Mouse (Mus musculus): ENCODE results near the gene Nfasc. TPM values are rescaled to one million over a fixed set of nuclear protein-coding genes. Genes with fewer than 3 reads are reported as not detected.

Gene Nfasc
- 32.8 and 40.8 TPM in 2 replicates for polyA plus RNA-seq (2016; fragmentation: Nextera tagmentation; extraction: Ambion mirVana)

- 2% methylated on average over 50 of the region's 51 CpGs for WGBS
- H3K27me3 ChIP-seq, result peaks cover 37% of the 10 kb centered on the region
These were observed at the start of gene Nfasc for GRCm38 (mm10) chr1:132741175-132741997. Gene Nfasc, minus strand, starts transcription at chr1:132741797.

GRCm38 (mm10) chr1:132791049-132791448, 49.5 kb upstream of the Nfasc start:
- no peak overlapping the region for H3K9ac ChIP-seq (replicated peaks)
- H3K27me3 ChIP-seq, result no peaks in the 10 kb centered on the region
- H3K27ac ChIP-seq (replicated peaks), result no peak overlapping the region
- 93% methylated on average over 6 of the region's 6 CpGs for WGBS
- H3K4me1 ChIP-seq, result no peaks in the 10 kb centered on the region
- no peak overlapping the region for H3K4me3 ChIP-seq
- no peaks in the 10 kb centered on the region for H3K36me3 ChIP-seq
- H3K9me3 ChIP-seq, result no peaks in the 10 kb centered on the region
- ATAC-seq (ENCODE audit: low FRiP score, low read depth), result no peak
- H3K4me2 ChIP-seq (replicated peaks), result no peak overlapping the region

More at GRCm38 (mm10) chr1:132741175-132741997, at the start of gene Nfasc:
- Histone ChIP-seq H3K4me1 (peaks cover 55% of the 10 kb centered on the region), H3K4me2 (replicated peaks) (peak within 1 kb of the TSS; percentile 79), H3K9me3 (no peaks in the 10 kb centered on the region), H3K4me3 (peak within 1 kb of the TSS; percentile 53), H3K36me3 (no peaks in the 10 kb centered on the region), H3K27ac (replicated peaks) (peak within 1 kb of the TSS; percentile 83), H3K9ac (replicated peaks) (peak within 1 kb of the TSS; percentile 77)
- peak; percentile 70 for ATAC-seq (ENCODE audit: low FRiP score, low read depth)

GRCm38 (mm10) chr1:132786866-132787265, 45.3 kb upstream of the Nfasc start:
- H3K4me2 ChIP-seq (replicated peaks), result no peak overlapping the region
- no peaks in the 10 kb centered on the region for H3K4me1 ChIP-seq
- WGBS, result 87% methylated on average over 5 of the region's 5 CpGs
- H3K27me3 ChIP-seq, result no peaks in the 10 kb centered on the region
- no peak for ATAC-seq (ENCODE audit: low FRiP score, low read depth)
- no peaks in the 10 kb centered on the region for H3K9me3 ChIP-seq
- H3K36me3 ChIP-seq, result no peaks in the 10 kb centered on the region
- H3K9ac ChIP-seq (replicated peaks), result no peak overlapping the region
- H3K4me3 ChIP-seq, result no peak overlapping the region
- no peak overlapping the region for H3K27ac ChIP-seq (replicated peaks)

GRCm38 (mm10) chr1:132781607-132782445, 40.2 kb upstream of the Nfasc start:
- no peak overlapping the region for H3K9ac ChIP-seq (replicated peaks)
- H3K4me2 ChIP-seq (replicated peaks), result no peak overlapping the region
- H3K4me1 ChIP-seq, result no peaks in the 10 kb centered on the region
- no peak for ATAC-seq (ENCODE audit: low FRiP score, low read depth)
- 0 out of 2 replicates have a peak overlapping the region, but pooled peaks have one; percentile 15 for H3K27ac ChIP-seq (replicated peaks)
- 66% methylated on average over 13 of the region's 13 CpGs for WGBS
- no peaks in the 10 kb centered on the region for H3K36me3 ChIP-seq
- no peaks in the 10 kb centered on the region for H3K27me3 ChIP-seq
- H3K4me3 ChIP-seq, result no peak overlapping the region
- no peaks in the 10 kb centered on the region for H3K9me3 ChIP-seq

GRCm38 (mm10) chr1:132780961-132781360, 39.4 kb upstream of the Nfasc start:
- Histone ChIP-seq H3K27ac (replicated peaks) (no peak overlapping the region), H3K9ac (replicated peaks) (no peak overlapping the region), H3K27me3 (no peaks in the 10 kb centered on the region), H3K9me3 (no peaks in the 10 kb centered on the region), H3K36me3 (no peaks in the 10 kb centered on the region), H3K4me2 (replicated peaks) (no peak overlapping the region), H3K4me1 (no peaks in the 10 kb centered on the region), H3K4me3 (no peak overlapping the region)
- 89% methylated on average over 5 of the region's 5 CpGs for WGBS
- ATAC-seq (ENCODE audit: low FRiP score, low read depth), result no peak

GRCm38 (mm10) chr1:132780254-132780653, 38.7 kb upstream of the Nfasc start:
- Histone ChIP-seq H3K36me3 (no peaks in the 10 kb centered on the region), H3K4me1 (no peaks in the 10 kb centered on the region), H3K9me3 (no peaks in the 10 kb centered on the region), H3K9ac (replicated peaks) (no peak overlapping the region), H3K4me3 (no peak overlapping the region), H3K27ac (replicated peaks) (no peak overlapping the region), H3K4me2 (replicated peaks) (no peak overlapping the region), H3K27me3 (no peaks in the 10 kb centered on the region)
- WGBS, result 92% methylated on average over 1 of the region's 1 CpGs
- ATAC-seq (ENCODE audit: low FRiP score, low read depth), result no peak

- Histone ChIP-seq H3K9me3 (no peaks in the 10 kb centered on the region), H3K4me1 (no peaks in the 10 kb centered on the region), H3K4me2 (replicated peaks) (no peak overlapping the region), H3K4me3 (no peak overlapping the region), H3K9ac (replicated peaks) (no peak overlapping the region), H3K27me3 (no peaks in the 10 kb centered on the region), H3K27ac (replicated peaks) (no peak overlapping the region), H3K36me3 (no peaks in the 10 kb centered on the region)
- no peak for ATAC-seq (ENCODE audit: low FRiP score, low read depth)
- WGBS, result 82% methylated on average over 6 of the region's 6 CpGs
These were observed 33.4 kb upstream of the Nfasc start for GRCm38 (mm10) chr1:132774959-132775358.

- H3K4me3 ChIP-seq, result no peak overlapping the region
- H3K27ac ChIP-seq (replicated peaks), result no peak overlapping the region
- no peak for ATAC-seq (ENCODE audit: low FRiP score, low read depth)
- H3K9me3 ChIP-seq, result no peaks in the 10 kb centered on the region
- H3K4me1 ChIP-seq, result peaks cover 3% of the 10 kb centered on the region; the same call in 1 of the 2 replicates
- 35% methylated on average over 5 of the region's 5 CpGs for WGBS
- no peaks in the 10 kb centered on the region; the same call in 1 of the 2 replicates for H3K27me3 ChIP-seq
- no peak overlapping the region for H3K4me2 ChIP-seq (replicated peaks)
- H3K36me3 ChIP-seq, result no peaks in the 10 kb centered on the region
- no peak overlapping the region for H3K9ac ChIP-seq (replicated peaks)
These were observed 29.8 kb upstream of the Nfasc start for GRCm38 (mm10) chr1:132771377-132771776.

- Histone ChIP-seq H3K9me3 (no peaks in the 10 kb centered on the region), H3K4me1 (peaks cover 21% of the 10 kb centered on the region), H3K27me3 (peaks cover 3% of the 10 kb centered on the region; the same call in 1 of the 2 replicates), H3K4me2 (replicated peaks) (no peak overlapping the region), H3K36me3 (no peaks in the 10 kb centered on the region), H3K4me3 (no peak overlapping the region), H3K9ac (replicated peaks) (no peak overlapping the region), H3K27ac (replicated peaks) (no peak overlapping the region)
- WGBS, result 72% methylated on average over 3 of the region's 3 CpGs
- ATAC-seq (ENCODE audit: low FRiP score, low read depth), result no peak
These were observed 28.0 kb upstream of the Nfasc start for GRCm38 (mm10) chr1:132769559-132769958.

GRCm38 (mm10) chr1:132767422-132767821, 25.8 kb upstream of the Nfasc start:
- Histone ChIP-seq H3K27ac (replicated peaks) (no peak overlapping the region), H3K9ac (replicated peaks) (no peak overlapping the region), H3K4me2 (replicated peaks) (no peak overlapping the region), H3K4me1 (peaks cover 21% of the 10 kb centered on the region), H3K36me3 (no peaks in the 10 kb centered on the region), H3K4me3 (no peak overlapping the region), H3K27me3 (peaks cover 3% of the 10 kb centered on the region; the same call in 1 of the 2 replicates), H3K9me3 (no peaks in the 10 kb centered on the region)
- no peak for ATAC-seq (ENCODE audit: low FRiP score, low read depth)
- 92% methylated on average over 7 of the region's 7 CpGs for WGBS

GRCm38 (mm10) chr1:132765887-132766651, 24.5 kb upstream of the Nfasc start:
- peak overlapping the region; percentile 25 for H3K9ac ChIP-seq (replicated peaks)
- H3K9me3 ChIP-seq, result no peaks in the 10 kb centered on the region
- no peaks in the 10 kb centered on the region for H3K36me3 ChIP-seq
- H3K4me2 ChIP-seq (replicated peaks), result peak overlapping the region; percentile 58
- H3K4me3 ChIP-seq, result peak overlapping the region; percentile 31
- peaks cover 21% of the 10 kb centered on the region for H3K4me1 ChIP-seq
- 27% methylated on average over 16 of the region's 16 CpGs for WGBS
- ATAC-seq (ENCODE audit: low FRiP score, low read depth), result peak; percentile 87
- H3K27me3 ChIP-seq, result peaks cover 3% of the 10 kb centered on the region; the same call in 1 of the 2 replicates
- H3K27ac ChIP-seq (replicated peaks), result peak overlapping the region; percentile 69
